Mouse (Mus musculus): ENCODE measurements around the gene Ttc7b.

DNA sequence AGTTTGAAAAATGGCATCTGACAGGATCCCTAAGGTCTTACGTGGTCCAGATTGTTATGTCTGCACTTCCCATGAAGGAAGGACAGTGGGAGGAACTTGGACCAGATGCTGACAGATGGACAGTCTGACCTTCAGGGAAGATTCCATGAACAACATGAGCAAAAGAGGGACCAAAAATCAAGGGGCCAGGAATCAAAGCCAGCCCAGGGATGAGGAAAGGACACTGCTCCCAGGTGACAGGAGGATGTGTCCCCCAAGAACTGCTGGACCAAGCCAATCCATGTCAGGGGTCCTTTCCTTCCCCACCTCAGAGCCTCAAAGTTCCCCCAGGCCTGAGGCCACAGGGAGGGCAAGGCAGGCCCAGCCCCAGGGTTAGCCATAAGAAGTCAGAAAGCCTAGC lies 6.0 kb downstream of the Ttc7b start:
- TF ChIP-seq MYOD1 (IDR thresholded peaks at IDR 0.05; ENCODE audit: control insufficient read depth, insufficient read length, low read depth) (no peak), CTCF (IDR thresholded peaks at IDR 0.05; ENCODE audit: control insufficient read depth, insufficient read depth, insufficient read length) (no peak), CEBPB (IDR thresholded peaks at IDR 0.05; ENCODE audit: low read depth) (no peak), USF1 (IDR thresholded peaks at IDR 0.05; ENCODE audit: low read depth) (no peak), MYOG (IDR thresholded peaks at IDR 0.05; ENCODE audit: control insufficient read depth, extremely low read depth, insufficient read length) (no peak), MAX (IDR thresholded peaks at IDR 0.05) (no peak), FOSL1 (IDR thresholded peaks at IDR 0.05; ENCODE audit: insufficient read depth, low read length, poor library complexity, severe bottlenecking) (no peak)

All from C2C12 (cell line).